Mouse (Mus musculus) forebrain, embryonic 14.5 days (tissue): Measurements from ENCODE around the gene Smug1. TPM values are rescaled to one million over a fixed set of nuclear protein-coding genes. Genes with fewer than 3 reads are reported as not detected.

Experiments
- ATAC-seq: fragments of 200-750 bp; cut with Nextera tagmentation; 2 replicates; pipeline ENCODE4 v1.8.0; 2017; ENCODE audit warnings: mild to moderate bottlenecking, moderate library complexity
- DNase-seq: peaks from one replicate; pipeline ENCODE4 v3.0.0-alpha.2; 2015; ENCODE audit warnings: low spot score
- H3K27ac ChIP-seq: fragments of 300-500 bp; sonication (generic); 2 replicates; pipeline ENCODE4 v1.5.1; 2014; ENCODE audit warnings: low read depth, mild to moderate bottlenecking, control low read depth, low read length, moderate library complexity
- H3K27me3 ChIP-seq: fragments of 300-500 bp; sonication (generic); replicated peaks from 2 replicates; pipeline ENCODE4 v1.6.1; 2014; ENCODE audit warnings: low read length, control low read depth, mixed read lengths; ENCODE audit not compliant: control insufficient read depth, insufficient read depth
- H3K36me3 ChIP-seq: fragments of 300-500 bp; sonication (generic); 2 replicates; pipeline ENCODE4 v1.6.1; 2014; ENCODE audit warnings: low read length, control low read depth; ENCODE audit not compliant: control insufficient read depth, insufficient read depth
- H3K4me1 ChIP-seq: fragments of 300-500 bp; sonication (generic); 2 replicates; pipeline ENCODE4 v1.6.1; 2014; ENCODE audit warnings: antibody characterized with exemption, low read length, control low read depth; ENCODE audit not compliant: control insufficient read depth, insufficient read depth
- H3K4me2 ChIP-seq: fragments of 300-500 bp; sonication (generic); 2 replicates; pipeline ENCODE4 v1.6.1; 2014; ENCODE audit warnings: mild to moderate bottlenecking, control low read depth, low read length
- H3K4me3 ChIP-seq: fragments of 300-500 bp; sonication (generic); 2 replicates; pipeline ENCODE4 v1.5.1; 2014; ENCODE audit warnings: low read depth, low read length, control low read depth
- H3K9ac ChIP-seq: fragments of 300-500 bp; sonication (generic); 2 replicates; pipeline ENCODE4 v1.6.1; 2014; ENCODE audit warnings: mild to moderate bottlenecking, low read length, control low read depth, moderate library complexity
- H3K9me3 ChIP-seq: fragments of 300-500 bp; sonication (generic); replicated peaks from 2 replicates; pipeline ENCODE4 v1.6.1; 2016; ENCODE audit warnings: low read length, control low read depth, mixed read lengths; ENCODE audit not compliant: control insufficient read depth
- WGBS: fragments of 180-500 bp; shearing (Covaris S2); extraction: QIAGEN DNeasy Blood & Tissue Kit; methylation state at CpG from one replicate; pipeline ENCODE4 v1.1.7; 2014; 5-methylcytosine and 5-hydroxymethylcytosine counted together
- polyA plus RNA-seq: library from polyadenylated mRNA; unstranded; fragments of >200 nt; fragmentation: Nextera tagmentation; extraction: Ambion mirVana; gene quantifications from 2 replicates; pipeline ENCODE4 v1.2.1, GENCODE M21; 2014

Gene Smug1
- polyA plus RNA-seq, 1 experiment from 2014 or later: 25.3 TPM

DNA sequence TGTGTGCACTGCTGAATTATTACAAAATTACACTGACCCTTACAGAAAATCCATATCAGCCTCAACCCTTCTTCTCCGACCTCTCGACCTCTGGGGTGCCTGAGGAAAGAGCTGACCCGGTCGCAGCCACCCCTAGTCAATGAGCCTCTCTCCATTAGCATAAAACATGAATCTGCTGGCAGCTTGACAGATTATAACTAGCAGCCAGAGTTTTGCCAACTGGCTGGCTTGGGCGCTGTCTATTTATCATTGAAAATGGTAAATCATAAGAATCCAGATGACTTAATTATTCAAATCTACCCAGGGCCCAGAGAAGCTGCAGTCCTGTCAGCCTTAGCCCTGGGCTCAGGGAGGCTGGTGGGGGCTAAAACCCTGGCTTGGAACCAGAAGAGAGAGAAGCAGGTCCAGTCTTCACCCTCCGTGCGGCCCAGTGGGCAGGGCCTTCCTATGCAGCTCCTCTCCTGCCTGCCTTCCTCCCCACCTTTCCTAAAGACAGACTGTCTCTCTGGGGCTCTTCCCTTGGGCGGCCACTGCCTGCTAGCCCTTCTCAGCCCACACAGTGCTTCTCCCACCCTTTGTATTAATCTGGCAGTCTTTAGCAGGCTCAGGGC lies 58.7 kb downstream of the Smug1 start:
- Histone ChIP-seq H3K4me2 (no peak overlapping the region), H3K9ac (no peak overlapping the region), H3K27me3 (peaks cover 15% of the 10 kb centered on the region), H3K27ac (no peak overlapping the region), H3K4me3 (no peak overlapping the region), H3K4me1 (no peaks in the 10 kb centered on the region), H3K36me3 (no peaks in the 10 kb centered on the region), H3K9me3 (no peaks in the 10 kb centered on the region)
- DNase-seq (peak; percentile 55), ATAC-seq (no peak)
- 52% methylated on average over 8 of the region's 8 CpGs for WGBS

DNA sequence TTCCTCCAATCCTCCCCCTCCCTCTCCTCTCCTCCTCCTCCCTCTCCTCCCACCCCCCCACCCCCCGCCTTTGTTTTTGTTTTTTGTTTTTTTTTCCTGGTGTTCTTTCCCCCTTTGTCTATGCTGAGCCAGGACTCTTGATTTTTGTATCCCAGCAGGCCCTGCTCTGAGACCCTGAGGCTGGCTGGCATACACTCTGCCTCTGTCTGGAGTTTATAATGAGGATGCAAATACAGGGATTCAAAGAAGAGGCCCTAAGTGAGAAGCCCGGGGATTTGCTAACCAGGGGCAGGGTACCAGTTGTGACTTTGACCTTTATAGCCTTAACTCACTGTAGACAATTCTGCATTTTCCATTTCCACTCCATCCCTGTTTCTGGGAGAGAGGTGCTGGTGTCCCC lies 60.7 kb downstream of the Smug1 start:
- H3K4me2 ChIP-seq: no peak overlapping the region
- no peaks in the 10 kb centered on the region for H3K9me3 ChIP-seq
- H3K4me3 ChIP-seq: no peak overlapping the region
- ATAC-seq (no peak), DNase-seq (peak; percentile 39)
- H3K36me3 ChIP-seq: no peaks in the 10 kb centered on the region
- peaks cover 35% of the 10 kb centered on the region for H3K27me3 ChIP-seq
- no peaks in the 10 kb centered on the region; the same call in 1 of the 2 replicates for H3K4me1 ChIP-seq
- WGBS: 0% methylated on average over 2 of the region's 2 CpGs
- H3K27ac ChIP-seq: no peak overlapping the region
- no peak overlapping the region for H3K9ac ChIP-seq

Other genes with a start within 250 kb of the Smug1 start
- not detected in 2 replicates for gene Hoxc13, start 246.0 kb downstream of the Smug1 start, polyA plus RNA-seq
- not detected in 2 replicates for gene Hoxc12, start 230.3 kb downstream of the Smug1 start, polyA plus RNA-seq
- gene Hoxc11, start 212.7 kb downstream of the Smug1 start, polyA plus RNA-seq: not detected in 2 replicates
- gene Hoxc10, start 200.3 kb downstream of the Smug1 start, polyA plus RNA-seq: not detected in 2 replicates
- gene Hoxc5, start 199.6 kb downstream of the Smug1 start, polyA plus RNA-seq: not detected in 2 replicates
- gene Hoxc9, start 190.7 kb downstream of the Smug1 start, polyA plus RNA-seq: not detected in 2 replicates
- gene Hoxc8, start 176.5 kb downstream of the Smug1 start, polyA plus RNA-seq: not detected in 2 replicates
- not detected in 2 replicates for gene Hoxc6, start 168.8 kb downstream of the Smug1 start, polyA plus RNA-seq
- not detected in 2 replicates for gene Hoxc4, start 148.2 kb downstream of the Smug1 start, polyA plus RNA-seq
- 154 and 164 TPM in 2 replicates for gene Cbx5, start 72.7 kb upstream of the Smug1 start, polyA plus RNA-seq
- 790 and 857 TPM in 2 replicates for gene Hnrnpa1, start 73.3 kb upstream of the Smug1 start, polyA plus RNA-seq
- 0.42 and 1.1 TPM in 2 replicates for gene Nfe2, start 91.3 kb upstream of the Smug1 start, polyA plus RNA-seq
- gene Copz1, start 105.6 kb upstream of the Smug1 start, polyA plus RNA-seq: 261 and 271 TPM in 2 replicates
- 0.39 and 0.47 TPM in 2 replicates for gene Gpr84, start 143.5 kb upstream of the Smug1 start, polyA plus RNA-seq
- 11.7 and 13.9 TPM in 2 replicates for gene Zfp385a, start 173.0 kb upstream of the Smug1 start, polyA plus RNA-seq
- 5.3 and 7.7 TPM in 2 replicates for gene Itga5, start 199.7 kb upstream of the Smug1 start, polyA plus RNA-seq